Mouse (Mus musculus) kidney, postnatal 0 days (tissue): ENCODE results near the gene Gm16429. TPM values are rescaled to one million over a fixed set of nuclear protein-coding genes. Genes with fewer than 3 reads are reported as not detected.
"Not testable (repeated sequence)": the region's sequence is repeated elsewhere in the genome, so short reads cannot be mapped to it uniquely, and the experiment has no call there.

Experiments
- ATAC-seq: fragments of 200-750 bp; cut with Nextera tagmentation; replicated peaks from 2 replicates; pipeline ENCODE4 v1.8.0; 2017; ENCODE audit warnings: low read depth, moderate number of reproducible peaks, moderate TSS enrichment, moderate library complexity; ENCODE audit not compliant: low FRiP score
- DNase-seq: peaks from one replicate; pipeline ENCODE4 v3.0.0-alpha.2; 2016; ENCODE audit warnings: low spot score
- H3K27ac ChIP-seq: fragments of 300-500 bp; sonication (generic); 2 replicates; pipeline ENCODE4 v1.5.1; 2014; ENCODE audit warnings: mild to moderate bottlenecking
- H3K27me3 ChIP-seq: fragments of 300-500 bp; sonication (generic); 2 replicates; pipeline ENCODE4 v1.6.1; 2014; ENCODE audit warnings: low read length, mixed read lengths; ENCODE audit not compliant: insufficient read depth
- H3K36me3 ChIP-seq: fragments of 300-500 bp; sonication (generic); 2 replicates; pipeline ENCODE4 v1.6.1; 2014; ENCODE audit warnings: low read length, mixed read lengths; ENCODE audit not compliant: insufficient read depth
- H3K4me1 ChIP-seq: fragments of 300-500 bp; sonication (generic); replicated peaks from 2 replicates; pipeline ENCODE4 v1.6.1; 2014; ENCODE audit warnings: antibody characterized with exemption, low read length, mixed read lengths; ENCODE audit not compliant: insufficient read depth
- H3K4me2 ChIP-seq: fragments of 300-500 bp; sonication (generic); 2 replicates; pipeline ENCODE4 v1.6.1; 2014; ENCODE audit warnings: mild to moderate bottlenecking, low read length, moderate library complexity, mixed read lengths
- H3K4me3 ChIP-seq: fragments of 300-500 bp; sonication (generic); replicated peaks from 2 replicates; pipeline ENCODE4 v1.5.1; 2014; ENCODE audit warnings: low read depth, low read length
- H3K9ac ChIP-seq: fragments of 300-500 bp; sonication (generic); 2 replicates; pipeline ENCODE4 v1.6.1; 2014; ENCODE audit warnings: low read depth, low read length
- H3K9me3 ChIP-seq: fragments of 300-500 bp; sonication (generic); replicated peaks from 2 replicates; pipeline ENCODE4 v1.6.1; 2016; ENCODE audit warnings: low read length, inconsistent platforms, mixed read lengths
- WGBS: fragments of 180-500 bp; shearing (Covaris S2); extraction: QIAGEN DNeasy Blood & Tissue Kit; methylation state at CpG from one replicate; pipeline ENCODE4 v1.1.7; 2014; 5-methylcytosine and 5-hydroxymethylcytosine counted together
- polyA plus RNA-seq: library from polyadenylated mRNA; unstranded; fragments of >200 nt; fragmentation: Nextera tagmentation; extraction: Ambion mirVana; gene quantifications from 2 replicates; pipeline ENCODE4 v1.2.1, GENCODE M21; 2015

Gm16429 gene
- not detected in 2 replicates for polyA plus RNA-seq

GRCm38 (mm10) chr5:93928952-93929351 is at the start of gene Gm16429:
Gene Gm16429, minus strand, starts transcription at chr5:93929052.
- H3K27ac ChIP-seq, ATAC-seq, H3K4me2 ChIP-seq, H3K4me1 ChIP-seq, H3K9me3 ChIP-seq, H3K9ac ChIP-seq, DNase-seq, H3K27me3 ChIP-seq, H3K4me3 ChIP-seq, H3K36me3 ChIP-seq: not testable (repeated sequence)
- no CpG with 5 or more reads among the region's 1 CpGs for WGBS

Other genes starting within 250 kb of the Gm16429 start
- gene Gm7792, start 85.3 kb downstream of the Gm16429 start, polyA plus RNA-seq = not detected in 2 replicates
- gene BC061212, start 141.5 kb upstream of the Gm16429 start, polyA plus RNA-seq = not detected in 2 replicates
- gene Gm6351, start 147.3 kb upstream of the Gm16429 start, polyA plus RNA-seq = not detected in 2 replicates